Mouse (Mus musculus): Measurements from ENCODE around the gene Notch1. TPM values are rescaled to one million over a fixed set of nuclear protein-coding genes. Genes with fewer than 3 reads are reported as not detected.

The Notch1 gene
- polyA plus RNA-seq (2017; shearing (Covaris generic)), result 45.4 TPM

DNA sequence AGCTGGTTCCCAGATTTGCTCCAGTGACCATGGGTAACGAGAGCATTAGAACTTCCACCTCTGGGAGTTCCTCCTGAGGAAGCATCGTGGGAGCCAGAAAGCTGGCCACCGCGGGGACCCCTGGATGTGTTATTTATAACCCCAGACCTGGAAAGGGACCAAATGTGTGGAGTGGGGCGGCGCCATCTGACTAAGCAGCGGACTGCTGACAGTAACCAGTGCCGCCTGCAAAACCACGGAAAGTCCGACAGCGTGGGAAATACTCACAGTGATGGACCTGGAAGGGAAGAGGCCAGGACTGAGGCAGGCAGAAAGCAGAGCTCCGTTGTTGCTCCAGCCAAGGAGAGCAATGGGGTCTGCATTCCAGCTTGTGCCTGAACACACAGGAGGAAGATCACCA is at the start of gene Notch1:
Notch1 (minus strand) TSS at position 389 of the 400 bp plus-strand sequence.

DNA sequence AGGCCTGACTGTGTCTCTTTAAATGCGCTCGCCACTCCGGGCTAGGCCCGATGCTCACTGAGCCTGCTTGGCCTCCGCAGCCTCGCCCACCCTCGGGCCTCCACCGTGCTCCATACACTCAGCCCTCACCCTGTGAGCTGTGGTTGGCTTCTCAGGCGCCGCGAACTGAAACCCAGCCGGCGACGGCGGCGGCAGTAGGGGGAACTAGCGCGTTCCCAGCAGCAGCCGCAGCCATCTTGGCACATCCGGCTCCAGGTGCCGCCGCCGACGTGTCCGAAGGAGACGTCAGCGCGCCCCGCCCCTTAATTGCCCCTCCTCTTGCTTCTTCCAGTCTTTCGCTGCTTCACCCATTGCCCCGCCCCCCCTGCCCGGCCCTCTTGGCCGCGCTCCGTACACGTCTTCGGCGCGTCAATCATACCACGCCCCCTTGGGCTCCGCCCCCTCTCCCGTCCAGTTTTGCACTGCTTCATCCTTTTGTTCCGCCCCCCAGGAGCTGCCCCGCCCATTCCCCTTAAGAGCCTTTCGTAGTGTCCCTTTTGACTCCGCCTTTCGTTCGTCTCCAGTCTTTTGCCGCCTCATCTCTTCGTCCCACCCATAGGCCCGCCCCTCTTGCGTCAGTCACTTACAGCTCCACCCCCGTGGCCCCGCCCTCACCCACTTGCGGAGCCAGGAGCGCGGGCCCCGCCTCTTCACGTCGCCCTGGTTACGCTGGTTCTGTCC is 71.4 kb downstream of the Notch1 start, which contains the start of gene Sec16a:
Sec16a (minus strand) TSS at position 271 of the 720 bp plus-strand sequence.

DNA sequence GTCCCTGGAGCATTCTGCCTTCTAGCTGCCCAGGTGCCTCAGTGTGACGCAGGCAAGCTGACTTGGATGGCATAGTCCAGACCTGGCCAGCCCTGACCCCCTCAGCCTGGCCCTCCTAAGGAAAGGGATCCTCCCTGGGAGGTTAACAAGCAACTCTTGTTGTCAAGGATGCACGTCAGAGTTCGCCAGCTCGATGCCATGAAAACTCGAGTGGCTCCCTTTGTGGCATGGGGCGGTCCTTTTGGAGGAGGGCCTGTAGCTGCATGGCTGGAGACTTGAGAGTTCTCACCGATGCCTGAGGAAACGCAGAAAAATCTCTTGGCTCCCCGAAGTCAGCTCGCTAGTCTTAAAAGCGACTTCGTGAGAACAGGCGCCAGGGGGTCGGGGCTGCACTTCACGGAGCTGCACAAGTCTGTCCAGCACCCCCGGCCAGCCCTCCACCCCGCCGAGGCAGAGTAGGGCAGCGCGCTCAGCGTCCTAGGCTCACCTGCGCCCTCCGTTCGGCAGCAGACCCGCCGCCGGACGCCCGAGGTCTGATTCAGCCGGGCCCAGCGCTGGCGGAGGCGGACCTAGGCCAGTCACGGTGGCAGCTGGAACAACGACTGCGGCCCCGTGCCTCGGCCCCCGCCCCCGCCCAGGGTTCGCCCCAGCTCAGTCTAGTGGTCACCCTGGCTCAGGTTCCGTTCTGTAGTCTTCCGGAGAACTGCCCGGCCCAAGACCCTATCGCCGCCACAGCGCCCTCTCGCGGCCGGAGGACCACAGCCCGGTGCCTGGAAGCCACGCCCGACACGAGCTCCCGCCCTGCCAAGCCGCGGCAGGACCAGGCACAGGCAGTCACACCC is 107.7 kb downstream of the Notch1 start, which contains the start of gene Inpp5e:
Inpp5e (minus strand) TSS at position 689 of the 842 bp plus-strand sequence.

Other genes with a start within 250 kb of the Notch1 start
- gene Ccdc187, start 222.1 kb downstream of the Notch1 start, polyA plus RNA-seq (2017; shearing (Covaris generic)), result 0.11 TPM
- 22.6 TPM for gene Gpsm1, start 201.1 kb downstream of the Notch1 start, polyA plus RNA-seq (2017; shearing (Covaris generic))
- 8.6 TPM for gene Dnlz, start 164.6 kb downstream of the Notch1 start, polyA plus RNA-seq (2017; shearing (Covaris generic))
- not detected for gene Card9, start 155.7 kb downstream of the Notch1 start, polyA plus RNA-seq (2017; shearing (Covaris generic))
- gene Snapc4, start 136.0 kb downstream of the Notch1 start, polyA plus RNA-seq (2017; shearing (Covaris generic)), result 48.0 TPM
- 156 TPM for gene Entr1, start 127.3 kb downstream of the Notch1 start, polyA plus RNA-seq (2017; shearing (Covaris generic))
- 71.5 TPM for gene Pmpca, start 127.3 kb downstream of the Notch1 start, polyA plus RNA-seq (2017; shearing (Covaris generic))
- gene Inpp5e, start 107.5 kb downstream of the Notch1 start, polyA plus RNA-seq (2017; shearing (Covaris generic)), result 28.7 TPM
- gene Sec16a, start 71.4 kb downstream of the Notch1 start, polyA plus RNA-seq (2017; shearing (Covaris generic)), result 46.0 TPM
- gene Egfl7, start 63.4 kb upstream of the Notch1 start, polyA plus RNA-seq (2017; shearing (Covaris generic)), result not detected
- not detected for gene Gm20532, start 70.0 kb upstream of the Notch1 start, polyA plus RNA-seq (2017; shearing (Covaris generic))
- gene Agpat2, start 87.8 kb upstream of the Notch1 start, polyA plus RNA-seq (2017; shearing (Covaris generic)), result 18.0 TPM
- 8.2 TPM for gene Fam69b, start 111.8 kb upstream of the Notch1 start, polyA plus RNA-seq (2017; shearing (Covaris generic))
- 8.8 TPM for gene Lcn4, start 154.6 kb upstream of the Notch1 start, polyA plus RNA-seq (2017; shearing (Covaris generic))